Mouse (Mus musculus) induced T-regulatory cell, adult 2 months (primary cell): ENCODE data around the gene Cyp2j12.
"Not testable (repeated sequence)": the region's sequence is repeated elsewhere in the genome, so short reads cannot be mapped to it uniquely, and the experiment has no call there.

Experiments used
- DNase-seq: peaks from one replicate; pipeline ENCODE4 v3.0.0-alpha.2; 2012; ENCODE audit warnings: low read depth

Gene Cyp2j12

GRCm38 (mm10) chr4:96140732-96141467 is at the start of gene Cyp2j12:
Gene Cyp2j12 (minus strand): TSS chr4:96141152.
- no peak for DNase-seq

GRCm38 (mm10) chr4:96189321-96189720 is 48.4 kb upstream of the Cyp2j12 start:
- DNase-seq = not testable (repeated sequence)

GRCm38 (mm10) chr4:96188671-96189070 is 47.7 kb upstream of the Cyp2j12 start:
- DNase-seq = not testable (repeated sequence)

- DNase-seq = not testable (repeated sequence)
Measured at GRCm38 (mm10) chr4:96188146-96188545, 47.2 kb upstream of the Cyp2j12 start.

GRCm38 (mm10) chr4:96184716-96185115 is 43.8 kb upstream of the Cyp2j12 start:
- DNase-seq = not testable (repeated sequence)

- DNase-seq = no peak
Measured at GRCm38 (mm10) chr4:96162839-96163238, 21.9 kb upstream of the Cyp2j12 start.

- no peak for DNase-seq
Measured at GRCm38 (mm10) chr4:96161575-96161974, 20.6 kb upstream of the Cyp2j12 start.

GRCm38 (mm10) chr4:96139226-96139625 is 1.7 kb downstream of the Cyp2j12 start:
- DNase-seq = no peak

- DNase-seq = no peak
Measured at GRCm38 (mm10) chr4:96134246-96134645, 6.7 kb downstream of the Cyp2j12 start.

GRCm38 (mm10) chr4:96096841-96097240 is 44.1 kb downstream of the Cyp2j12 start:
- no peak for DNase-seq

GRCm38 (mm10) chr4:96091869-96092268 is 49.1 kb downstream of the Cyp2j12 start:
- DNase-seq = no peak

- not testable (repeated sequence) for DNase-seq
Measured at GRCm38 (mm10) chr4:96089356-96090048, 51.5 kb downstream of the Cyp2j12 start.

- no peak for DNase-seq
Measured at GRCm38 (mm10) chr4:96078308-96078707, 62.6 kb downstream of the Cyp2j12 start.

GRCm38 (mm10) chr4:96077261-96078125 is 63.5 kb downstream of the Cyp2j12 start, which contains the start of gene Cyp2j13:
Gene Cyp2j13 (minus strand): TSS chr4:96077546.
- DNase-seq = no peak

- no peak for DNase-seq
Measured at GRCm38 (mm10) chr4:96062045-96062444, 78.9 kb downstream of the Cyp2j12 start.

GRCm38 (mm10) chr4:96060106-96060505 is 80.8 kb downstream of the Cyp2j12 start:
- DNase-seq = no peak
